Mouse (Mus musculus) urinary bladder, postnatal 4 days (tissue): ENCODE data around the gene Vps53.

Experiments used
- DNase-seq, 2 experiments: peaks; one replicate each; pipeline ENCODE4 v3.0.0; 2021 to 2022; ENCODE audit warnings: low spot score in 2 of 2

The Vps53 gene

DNA sequence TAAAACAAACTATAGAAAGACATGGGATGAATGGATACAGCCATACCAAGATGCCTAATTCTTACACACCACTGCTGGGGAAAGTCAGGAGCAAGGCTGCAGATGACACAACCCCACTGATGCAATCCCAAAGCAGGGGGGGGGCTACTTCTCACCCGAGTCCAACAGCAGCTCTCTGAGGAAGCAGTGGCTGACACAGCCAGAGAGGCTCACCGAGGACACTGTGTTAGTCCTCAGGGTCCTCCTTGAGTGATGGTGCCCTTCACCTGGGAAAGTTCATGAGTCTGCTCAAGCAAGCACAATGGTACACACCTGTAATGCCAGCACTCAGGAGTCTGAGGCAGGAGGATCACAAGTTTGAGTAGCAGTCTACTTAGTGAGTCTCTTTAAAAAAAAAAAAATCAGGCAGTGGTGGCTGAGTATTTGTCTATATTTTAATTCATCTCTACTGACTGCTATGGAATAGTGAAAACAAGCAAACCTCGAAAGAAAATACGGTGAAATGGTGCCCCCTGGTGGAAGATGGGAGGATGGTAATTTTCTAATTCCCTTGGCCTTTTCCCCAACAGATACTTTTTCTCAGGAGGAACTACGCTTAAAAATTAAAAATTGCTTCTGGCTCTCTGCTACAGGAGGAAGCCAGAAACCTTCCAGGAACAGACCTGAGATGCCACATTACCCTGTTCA is 12.2 kb downstream of the Vps53 start:
- DNase-seq: peak; percentile 36 to 71

DNA sequence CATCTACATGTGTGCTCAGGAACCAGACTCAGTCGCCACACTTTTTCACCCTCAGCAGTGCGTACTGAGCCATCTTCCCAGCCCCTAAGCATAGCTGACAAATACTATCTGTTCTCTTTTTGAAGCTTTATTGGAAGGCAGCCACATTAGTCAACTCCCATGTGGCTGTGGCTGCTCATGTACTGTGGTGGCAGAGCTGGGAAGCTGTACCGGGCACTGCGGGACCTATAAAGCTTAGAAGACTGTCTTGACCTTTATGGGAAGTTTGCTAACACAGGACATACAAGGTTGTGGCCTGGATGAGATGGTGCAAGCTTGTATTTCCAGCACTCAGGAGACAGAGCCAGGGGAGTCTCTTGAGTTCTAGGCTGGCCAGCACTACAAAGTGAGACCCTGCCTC is 12.8 kb downstream of the Vps53 start:
- DNase-seq: no peak

DNA sequence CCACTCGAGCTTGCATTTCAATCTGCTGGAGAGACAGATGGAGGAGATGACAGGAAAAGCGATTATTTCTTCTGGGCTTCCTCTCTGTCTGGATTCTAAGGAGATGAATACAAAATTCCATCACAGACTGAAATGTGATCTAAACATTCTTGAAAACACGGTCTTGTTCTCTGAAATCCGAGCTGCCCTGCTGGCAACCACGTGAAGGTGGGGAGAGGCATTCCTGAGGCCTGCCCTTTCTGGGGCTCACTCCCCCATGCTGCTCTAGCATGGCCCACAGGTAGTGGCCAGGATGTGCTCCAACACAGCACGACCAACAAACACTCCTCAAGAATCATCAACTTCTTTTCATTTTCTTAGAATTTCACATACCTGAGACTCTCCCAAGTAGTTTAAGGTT is 19.2 kb downstream of the Vps53 start:
- no peak for DNase-seq

DNA sequence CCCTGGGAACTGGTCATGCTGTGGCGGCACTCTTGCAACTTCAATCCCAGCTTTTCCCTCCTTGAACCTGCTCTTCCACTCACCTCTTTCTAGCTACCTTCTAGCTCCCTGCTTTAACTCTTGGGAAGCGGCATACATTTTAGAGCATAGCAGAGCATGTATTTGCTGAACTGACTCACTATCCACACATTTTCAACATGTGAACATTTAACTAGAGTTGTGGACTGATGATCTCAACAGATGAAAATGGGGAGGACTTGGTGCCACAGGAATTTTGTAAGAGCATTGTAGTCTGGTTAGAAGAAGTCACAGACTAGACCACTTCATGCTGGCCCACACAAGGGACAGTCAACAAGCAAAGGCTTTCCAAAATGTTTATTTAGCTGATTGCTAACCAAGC is 21.1 kb downstream of the Vps53 start:
- no peak for DNase-seq

DNA sequence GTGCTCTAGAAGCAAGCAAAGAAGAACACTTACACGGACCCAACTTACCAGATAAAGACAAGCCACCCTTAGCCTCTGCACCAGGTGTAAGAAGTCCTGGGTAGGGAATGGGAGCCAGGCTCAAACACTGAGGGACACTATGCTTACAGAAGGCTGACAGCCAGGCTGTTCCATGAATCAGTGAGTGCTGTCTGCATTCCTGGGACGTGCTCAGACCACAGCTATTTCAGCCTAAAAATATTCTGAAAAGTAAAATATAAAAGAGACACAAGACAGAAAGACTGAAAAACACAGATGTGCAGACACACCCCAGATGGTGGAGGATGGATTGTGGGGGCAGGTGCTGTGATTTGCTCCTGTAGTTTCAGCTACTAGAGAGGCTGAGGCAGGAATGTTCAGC is 24.6 kb downstream of the Vps53 start:
- DNase-seq: no peak

DNA sequence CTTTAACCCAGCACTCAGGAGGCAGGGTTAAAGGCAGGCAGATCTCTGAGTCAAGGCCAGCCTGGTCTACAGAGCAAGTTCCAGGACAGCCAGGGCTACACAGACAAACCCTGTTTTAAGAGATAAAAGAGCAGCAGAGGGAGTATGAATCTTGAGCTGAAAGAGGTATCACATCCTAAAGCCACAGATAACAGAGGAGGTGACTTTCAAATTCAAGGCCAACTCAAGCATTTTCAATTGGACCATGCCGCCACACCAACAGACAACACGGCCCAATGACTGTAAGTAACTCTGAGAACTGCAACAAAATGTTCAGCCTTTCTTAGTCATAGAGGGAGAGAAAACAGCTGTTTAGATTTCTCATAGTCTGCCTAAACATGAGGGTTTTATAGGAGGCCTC is 25.2 kb downstream of the Vps53 start:
- DNase-seq: no peak

DNA sequence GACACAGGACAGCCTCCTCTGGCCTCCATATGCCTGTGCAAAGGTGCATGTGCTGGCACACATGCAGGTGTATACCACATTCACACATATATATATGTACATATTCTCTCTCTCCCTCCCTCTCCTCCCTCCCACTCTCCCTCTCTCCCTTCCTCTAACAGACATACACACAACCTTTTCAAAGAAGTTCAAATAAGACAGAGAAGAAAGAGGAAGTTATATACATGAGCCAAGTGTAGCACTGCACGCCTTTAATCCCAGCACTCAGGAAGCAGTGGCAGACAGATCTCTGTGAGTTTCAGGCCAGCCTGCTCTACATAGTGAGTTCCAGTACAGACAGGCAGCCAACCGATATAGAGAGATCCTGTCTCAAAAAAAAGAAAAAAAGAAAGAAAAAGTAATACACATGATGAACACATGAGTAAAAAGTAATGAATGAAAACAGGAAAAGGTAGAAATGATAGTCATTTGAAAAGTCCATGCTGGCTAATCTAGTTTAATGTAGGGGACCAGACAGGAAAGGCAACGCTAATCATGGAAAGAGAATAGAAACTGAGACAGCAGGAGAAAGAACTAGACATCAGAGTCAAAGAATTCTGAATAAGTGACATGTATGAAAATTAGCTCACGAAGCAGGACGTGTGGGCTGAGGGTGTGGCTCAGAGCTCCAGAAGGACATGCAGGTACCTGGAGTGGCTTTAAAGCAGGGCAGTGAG is 26.1 kb downstream of the Vps53 start:
- no peak for DNase-seq

DNA sequence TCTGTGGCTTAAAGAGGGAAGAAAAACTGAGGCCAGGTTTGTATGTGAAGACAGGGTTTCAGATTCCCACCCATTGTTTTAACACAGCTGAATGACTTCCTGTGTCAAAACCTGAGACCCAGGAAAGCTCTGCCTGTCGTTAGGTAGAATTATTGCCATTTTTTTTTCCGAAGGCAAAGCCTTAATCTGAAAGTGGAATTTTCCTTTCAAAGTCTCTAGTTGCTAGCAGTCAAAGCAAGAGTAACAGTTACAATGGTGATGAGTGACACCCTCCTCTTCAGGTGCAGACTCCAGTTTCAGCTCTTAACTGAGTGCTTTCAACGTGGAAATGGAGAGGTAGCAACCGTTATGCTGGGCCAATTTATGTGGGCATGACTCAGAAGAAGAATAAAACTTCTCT is 28.5 kb downstream of the Vps53 start:
- no peak for DNase-seq

DNA sequence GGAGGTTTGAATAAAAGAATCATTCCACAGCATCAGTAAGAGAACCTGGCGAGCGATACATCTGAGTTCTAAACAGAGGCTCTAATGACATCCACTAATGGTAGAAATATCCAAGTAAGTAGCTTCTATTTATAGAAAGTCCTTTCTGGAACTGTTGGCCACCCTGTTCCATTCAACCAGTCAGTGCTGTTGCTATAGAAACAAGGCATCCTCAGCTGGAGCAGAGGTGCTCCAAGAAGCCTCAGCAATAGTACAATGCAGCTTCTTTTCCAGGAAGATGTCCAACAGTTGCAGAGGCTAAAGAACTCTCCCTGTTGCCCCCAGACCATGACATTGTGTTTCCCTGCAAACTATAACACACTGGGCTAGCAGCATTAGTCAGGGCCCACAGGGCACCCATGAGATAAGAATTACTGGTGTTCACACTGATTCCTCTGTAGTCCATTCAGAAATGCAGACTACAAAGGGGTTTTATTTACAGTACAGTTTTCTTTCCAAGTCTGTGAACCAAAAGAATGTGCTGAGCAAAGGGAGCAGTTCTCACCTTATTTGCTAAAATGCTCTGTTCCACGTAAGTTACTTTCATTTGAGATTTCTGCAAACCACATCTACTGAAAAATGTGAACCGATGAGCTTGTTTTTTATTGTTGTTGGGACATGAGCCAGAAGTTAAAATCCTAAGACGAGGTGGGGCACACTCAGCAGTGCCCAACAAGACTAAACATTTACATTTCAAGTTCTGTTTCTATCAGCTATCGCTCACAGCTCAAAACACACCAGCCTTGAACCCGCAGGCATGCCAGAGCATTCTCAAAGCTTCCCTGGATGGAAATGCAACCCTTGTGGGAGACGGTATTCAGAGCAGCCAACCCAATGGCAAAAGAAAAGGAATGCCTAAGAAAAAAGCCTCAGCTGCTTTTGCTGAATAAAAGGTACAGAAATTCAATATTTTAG is 31.1 kb downstream of the Vps53 start:
- no peak for DNase-seq

DNA sequence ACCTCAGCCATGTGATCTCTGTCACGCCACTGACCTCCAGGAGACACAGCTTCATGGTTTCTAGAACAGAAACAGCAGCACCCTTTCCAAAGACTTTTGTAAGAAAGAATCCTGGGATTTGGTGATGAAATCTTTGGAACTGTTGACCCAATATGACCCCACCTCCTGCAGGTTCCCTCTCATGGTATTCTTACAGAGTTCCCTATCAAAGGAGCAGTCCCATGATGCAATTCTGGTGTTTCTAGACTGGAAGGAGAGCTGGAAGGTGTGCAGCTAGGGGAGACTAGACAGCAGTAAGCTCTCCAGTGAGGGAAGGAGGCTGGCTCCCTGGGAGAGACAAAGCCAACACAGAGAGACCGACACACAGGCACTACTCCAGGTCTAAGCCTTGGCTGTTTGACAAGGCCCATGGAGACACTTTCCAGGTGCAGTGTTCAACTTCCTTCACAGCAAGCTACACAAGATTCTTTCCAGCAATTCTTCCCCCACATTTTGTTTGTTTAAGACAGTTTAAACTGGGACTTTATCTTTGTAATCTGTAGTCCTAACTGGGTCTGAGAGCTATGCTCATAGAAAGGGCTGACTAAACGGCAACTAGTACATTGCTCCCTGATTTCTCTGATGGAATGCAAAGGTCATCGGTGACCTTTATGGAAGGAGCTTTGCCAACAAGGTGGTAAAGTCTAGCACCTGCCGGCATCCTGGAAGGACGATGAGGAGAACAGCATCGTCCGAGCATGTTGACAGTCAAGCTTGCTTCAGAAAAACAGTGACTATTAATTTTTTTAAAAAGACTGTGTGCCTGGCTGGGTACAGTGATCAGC is 33.0 kb downstream of the Vps53 start:
- no peak for DNase-seq

DNA sequence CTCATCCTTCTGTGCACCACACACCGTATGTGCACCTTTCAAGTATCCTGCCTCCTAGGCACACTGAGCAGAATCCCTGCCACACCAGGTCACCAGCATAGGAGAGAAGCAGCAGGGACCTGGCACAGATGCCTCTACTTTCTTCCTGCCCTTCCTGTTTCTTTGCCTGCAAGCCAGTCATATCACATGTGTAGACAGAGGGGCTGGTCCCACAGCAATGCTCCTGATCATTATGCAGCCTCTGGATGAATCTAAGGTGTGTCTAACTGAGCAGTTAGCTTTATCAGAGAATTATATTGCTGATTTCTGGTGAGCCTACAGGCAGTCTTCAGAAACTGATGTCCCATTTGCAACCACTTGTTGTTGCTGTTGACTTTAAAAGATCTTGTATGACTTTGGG is 34.3 kb downstream of the Vps53 start:
- DNase-seq: no peak

DNA sequence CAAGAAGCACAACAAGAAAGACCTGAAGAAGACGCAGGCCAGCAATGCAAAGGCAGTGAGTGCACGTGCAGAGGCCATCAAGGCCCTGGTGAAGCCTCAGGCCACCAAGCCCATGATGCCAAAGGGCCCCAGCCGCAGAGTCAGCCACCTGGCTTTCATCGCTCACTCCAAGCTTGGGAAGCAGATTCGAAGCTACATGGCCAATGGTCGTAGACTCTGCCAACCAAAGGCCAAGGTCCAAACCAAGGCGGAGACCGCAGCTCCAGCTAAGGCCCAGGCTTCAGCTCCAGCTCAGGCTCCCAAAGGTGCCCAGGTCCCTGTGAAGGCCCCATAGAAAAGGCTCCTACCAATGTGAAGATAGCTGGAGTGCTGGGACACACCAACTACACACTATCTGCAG is 35.1 kb downstream of the Vps53 start:
- no peak for DNase-seq

DNA sequence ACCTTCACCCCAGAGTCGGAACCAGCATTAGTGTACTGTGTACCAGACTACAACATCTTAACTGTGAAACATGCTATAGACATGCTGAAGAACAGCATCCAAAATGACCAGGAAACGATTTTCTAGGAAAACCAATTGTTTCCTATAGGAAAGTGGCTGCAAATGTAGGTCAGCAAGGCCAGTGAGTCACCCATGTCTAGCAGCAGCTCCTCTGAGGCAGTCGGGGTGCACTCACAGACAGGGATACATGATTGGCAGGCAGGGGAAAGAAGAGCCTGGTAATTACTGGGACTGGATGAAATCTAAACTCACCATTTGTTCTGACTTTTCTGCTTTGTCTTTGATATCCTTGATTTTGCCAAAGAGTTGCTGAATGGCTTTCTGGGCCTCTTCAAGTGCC is 41.5 kb downstream of the Vps53 start:
- no peak for DNase-seq

DNA sequence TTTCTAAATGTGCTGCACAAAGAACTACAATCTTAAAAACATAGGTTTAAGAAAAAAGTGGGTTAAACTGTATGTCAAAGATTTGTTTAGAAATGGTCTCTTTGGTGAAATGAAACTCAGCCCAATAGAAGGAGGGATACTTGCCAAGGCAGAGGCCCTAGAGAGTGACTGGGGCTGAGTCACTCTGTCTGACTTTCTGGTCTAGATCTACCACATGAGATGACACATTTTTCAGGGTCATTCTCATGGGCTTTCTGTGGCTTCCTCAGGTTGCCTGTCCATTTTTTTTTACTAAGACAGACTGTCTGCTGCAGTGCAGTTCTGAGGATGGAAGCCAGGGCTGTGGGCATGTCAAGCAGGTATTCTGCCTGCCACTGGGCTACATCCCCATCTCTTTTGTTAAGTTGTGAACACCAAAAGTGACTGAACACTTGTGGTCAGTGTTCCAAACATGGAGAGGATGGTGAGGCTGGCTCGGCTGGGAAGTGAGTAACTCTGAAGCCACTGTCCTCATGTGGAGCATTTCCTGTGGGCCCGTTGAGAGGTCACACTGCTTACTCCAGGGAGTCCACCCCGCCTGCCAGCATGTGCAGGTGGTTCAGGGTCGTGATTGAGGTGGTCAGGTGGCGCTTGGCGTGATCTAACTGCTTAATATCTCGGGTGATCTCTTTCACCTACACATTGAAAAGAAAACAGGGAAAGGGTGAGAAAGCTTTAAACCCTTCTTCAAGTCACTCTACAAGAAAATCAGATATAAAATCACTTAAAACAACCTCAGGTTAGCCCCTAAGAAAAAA is 43.6 kb downstream of the Vps53 start:
- DNase-seq: no peak

DNA sequence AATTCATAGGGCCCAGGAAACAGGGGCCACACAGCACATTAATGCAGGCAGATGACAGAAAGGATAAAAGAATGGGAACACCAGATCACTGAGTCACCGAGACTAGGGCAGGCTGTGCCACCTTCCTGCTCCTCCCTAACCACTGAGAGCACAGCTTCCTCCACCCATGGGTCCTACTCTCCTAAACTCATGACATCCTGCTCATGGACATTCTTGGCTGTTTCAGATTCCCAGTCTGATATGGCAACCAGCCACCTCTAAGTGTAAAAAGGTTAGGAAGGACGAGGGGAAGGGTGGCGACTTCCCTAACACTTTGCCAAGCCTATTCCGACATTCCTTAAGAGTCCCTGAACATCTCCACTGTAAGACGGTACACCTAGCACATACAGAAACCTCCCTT is 48.6 kb downstream of the Vps53 start:
- DNase-seq: no peak

DNA sequence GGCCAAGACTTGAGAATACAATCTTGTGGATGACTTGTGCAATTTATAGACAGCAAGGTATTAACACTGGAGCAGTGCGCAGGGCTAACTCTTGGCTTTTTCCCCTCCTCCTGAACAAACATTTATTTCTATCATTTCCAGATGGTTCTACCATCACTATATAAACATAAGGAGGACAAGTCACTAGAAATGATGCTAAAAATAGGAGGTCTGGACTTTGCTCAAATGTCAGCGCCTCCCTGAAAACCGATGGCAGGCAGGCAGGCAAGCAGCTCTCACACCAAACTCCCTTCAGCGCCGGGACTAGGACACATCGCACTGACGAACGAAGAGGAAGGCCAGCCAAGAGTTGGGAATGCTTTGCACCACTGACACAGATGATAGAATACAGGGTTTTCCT is 54.1 kb downstream of the Vps53 start:
- DNase-seq: no peak

DNA sequence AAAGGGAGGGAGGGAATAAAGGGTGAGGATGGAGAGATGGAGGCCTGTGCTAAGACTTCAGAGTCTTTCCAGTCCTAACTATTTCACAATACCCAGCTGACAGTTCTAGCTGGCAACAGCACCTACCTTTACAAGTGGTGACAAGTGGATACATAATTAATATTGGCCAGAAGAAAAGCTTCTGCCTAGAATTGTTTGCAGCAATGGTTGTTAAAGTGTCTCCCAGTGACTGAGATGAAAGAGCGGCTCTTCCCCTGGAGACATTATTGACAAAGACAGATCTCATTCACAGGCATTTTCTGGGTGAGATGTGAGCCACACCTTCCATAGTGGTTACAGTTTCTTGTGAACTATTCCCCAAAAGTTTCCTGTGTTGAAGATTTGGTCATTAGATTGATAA is 55.9 kb downstream of the Vps53 start:
- DNase-seq: no peak

DNA sequence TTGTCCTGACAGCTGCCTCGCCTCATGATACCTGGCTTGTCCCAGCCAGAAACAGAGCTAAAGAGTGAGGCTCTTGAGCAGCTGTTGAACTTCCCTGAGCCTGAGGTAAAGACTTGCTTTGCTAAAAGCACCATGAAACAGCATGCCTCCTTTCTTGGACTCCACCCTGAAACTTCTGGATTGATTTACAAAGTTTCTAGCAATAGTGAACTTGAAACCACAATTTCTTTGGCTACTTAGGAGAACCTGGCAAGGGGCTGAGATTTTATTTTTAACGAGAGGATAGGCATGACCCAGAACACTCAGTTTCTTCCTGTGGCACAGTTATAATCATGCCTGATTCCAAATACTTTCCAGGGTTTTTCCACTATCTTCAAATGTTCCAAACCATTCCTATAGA is 56.9 kb downstream of the Vps53 start:
- no peak for DNase-seq

DNA sequence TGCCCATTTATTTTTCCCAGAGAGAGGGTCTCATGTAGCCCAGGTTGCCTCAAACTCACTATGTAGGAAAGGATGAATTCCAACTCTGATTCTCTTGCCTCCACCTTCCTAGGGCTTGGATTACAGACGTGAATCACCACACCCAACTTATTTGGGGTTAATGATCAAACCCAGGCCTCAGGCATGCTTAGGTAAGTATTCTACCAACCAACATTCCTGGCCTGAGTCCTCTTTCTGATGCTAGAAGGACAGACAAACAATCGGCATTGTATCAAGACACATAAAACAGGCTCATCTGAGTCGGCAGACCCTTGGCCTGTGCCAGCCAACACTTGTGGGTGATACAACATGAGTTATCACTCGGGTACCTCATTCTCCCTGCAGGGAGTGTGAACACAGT is 58.4 kb downstream of the Vps53 start:
- DNase-seq: no peak

DNA sequence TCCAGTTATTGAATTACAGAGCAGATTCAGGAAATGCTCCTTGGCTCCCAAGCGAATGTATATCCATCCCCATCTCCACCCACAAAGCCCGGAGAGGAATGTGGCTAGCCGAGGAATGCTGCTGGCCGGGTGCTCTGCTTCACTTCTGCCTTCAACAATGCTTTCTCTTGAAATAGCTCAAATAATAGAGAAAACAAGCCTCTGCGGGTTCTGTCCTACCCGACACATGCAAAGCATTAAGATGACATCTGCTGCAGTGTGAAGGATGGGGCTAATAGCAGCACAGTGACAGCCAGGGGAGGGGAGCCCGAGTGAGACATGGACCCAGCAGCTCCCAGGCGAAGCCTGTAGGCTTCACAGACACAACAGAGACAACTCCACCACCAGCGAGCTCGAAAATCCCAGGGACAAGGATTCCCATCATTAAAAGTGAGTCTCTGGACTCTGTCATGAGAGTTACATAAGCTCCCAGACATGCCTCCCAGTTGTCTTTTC is 59.0 kb downstream of the Vps53 start:
- DNase-seq: no peak

DNA sequence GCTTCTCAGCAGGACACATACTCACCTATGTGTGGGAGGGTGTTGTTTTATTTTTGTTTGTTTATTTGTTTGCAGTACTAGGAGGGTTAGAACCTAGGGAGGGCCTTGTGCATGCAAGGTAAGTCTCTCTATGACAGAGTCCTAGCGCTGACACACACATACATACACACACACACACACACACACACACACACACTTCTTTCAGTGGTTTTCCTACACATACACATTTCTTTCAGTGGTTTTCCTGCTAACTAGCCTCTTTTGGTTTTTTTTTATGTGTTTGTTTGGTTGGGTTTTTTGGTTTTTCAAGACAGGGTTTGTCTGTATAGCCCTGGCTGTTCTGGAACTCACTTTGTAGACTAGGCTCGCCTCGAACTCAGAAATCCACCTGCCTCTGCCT is 69.0 kb downstream of the Vps53 start:
- no peak for DNase-seq
